Mouse (Mus musculus) erythroblast, embryonic 14.5 days (primary cell): ENCODE measurements around the gene Sdcbp2.

ENCODE experiments used
- GATA1 ChIP-seq: IDR thresholded peaks from 2 replicates; pipeline ENCODE4 v1.6.1; 2012; ENCODE audit warnings: low read length, inconsistent platforms, mixed read lengths
- TAL1 ChIP-seq: IDR thresholded peaks from 3 replicates; pipeline ENCODE4 v1.6.1; 2012; ENCODE audit warnings: low read length, inconsistent platforms, mixed read lengths

- no peak for TF ChIP-seq GATA1
- TF ChIP-seq TAL1 = no peak
Measured at GRCm38 (mm10) chr2:151605437-151605987, 33.1 kb downstream of the Sdcbp2 start.
